Mouse (Mus musculus): Measurements from ENCODE around the gene Scarb1.

- TF ChIP-seq CTCF (IDR thresholded peaks at IDR 0.05; ENCODE audit: low read depth): no peak
- no peak for TF ChIP-seq EP300 (IDR thresholded peaks at IDR 0.05; ENCODE audit: low read depth)
These were observed 11.0 kb upstream of the Scarb1 start for GRCm38 (mm10) chr5:125351939-125352338.

All from heart, postnatal 0 days (tissue).